Mouse (Mus musculus) heart, adult 2 months (tissue): ENCODE results near the gene Dmrtb1.

Experiments
- CTCF ChIP-seq: fragments of 200-600 bp; IDR thresholded peaks from 2 replicates; pipeline ENCODE4 v1.8.1; 2022; ENCODE audit warnings: antibody characterized with exemption, mild to moderate bottlenecking, moderate library complexity
- POLR2A ChIP-seq: fragments of 200-500 bp; IDR thresholded peaks from 2 replicates; pipeline ENCODE4 v1.6.1; 2011; ENCODE audit warnings: mild to moderate bottlenecking, low read depth, low read length, control low read depth; ENCODE audit not compliant: insufficient read depth

- no peak for TF ChIP-seq POLR2A
- no peak for TF ChIP-seq CTCF
Observed at GRCm38 (mm10) chr4:107628226-107628625, 55.8 kb downstream of the Dmrtb1 start.
